Mouse (Mus musculus): ENCODE measurements at regions not wholly inside any gene's neighbourhood (a gene's known extent, or its start where the extent isn't known, plus 50 kb on each side); places are given as distances from the start of the nearest gene placed in this dataset.
A peak's percentile ranks its signal among the peaks of the same experiment; 100 is the strongest.

DNA sequence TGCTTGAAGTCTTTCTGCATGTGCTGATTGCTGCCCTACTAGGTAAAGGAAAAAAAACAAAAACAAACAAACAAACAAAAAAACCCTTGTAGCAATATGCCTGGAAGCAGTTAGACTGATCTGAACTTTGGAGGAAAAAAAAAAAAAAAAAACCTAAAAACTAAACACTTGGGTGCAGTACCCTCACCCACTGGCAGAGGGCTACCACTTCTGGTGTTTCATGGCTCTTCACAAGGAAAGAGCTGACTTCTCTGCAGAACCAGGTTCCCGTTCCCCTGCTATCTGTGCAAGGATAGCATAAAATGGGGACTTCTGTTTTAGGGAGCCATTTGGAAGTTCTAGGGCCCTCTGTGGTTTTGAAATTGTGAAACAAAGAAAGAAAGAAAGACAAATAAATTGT is 52.2 kb upstream of the Otud4 start:
- H3K9ac ChIP-seq, result no peak overlapping the region
- no peak overlapping the region for H3K4me2 ChIP-seq
- H3K9me3 ChIP-seq, result no peaks in the 10 kb centered on the region
- no peaks in the 10 kb centered on the region for H3K4me1 ChIP-seq
- ATAC-seq (ENCODE audit: insufficient number of reproducible peaks, insufficient read depth, low FRiP score, low TSS enrichment, low read depth), result no peak
- WGBS, result 12% methylated on average over 1 of the region's 1 CpGs
- H3K27me3 ChIP-seq, result no peaks in the 10 kb centered on the region
- no peaks in the 10 kb centered on the region for H3K36me3 ChIP-seq
- no peak overlapping the region for H3K4me3 ChIP-seq
- no peak overlapping the region for H3K27ac ChIP-seq

DNA sequence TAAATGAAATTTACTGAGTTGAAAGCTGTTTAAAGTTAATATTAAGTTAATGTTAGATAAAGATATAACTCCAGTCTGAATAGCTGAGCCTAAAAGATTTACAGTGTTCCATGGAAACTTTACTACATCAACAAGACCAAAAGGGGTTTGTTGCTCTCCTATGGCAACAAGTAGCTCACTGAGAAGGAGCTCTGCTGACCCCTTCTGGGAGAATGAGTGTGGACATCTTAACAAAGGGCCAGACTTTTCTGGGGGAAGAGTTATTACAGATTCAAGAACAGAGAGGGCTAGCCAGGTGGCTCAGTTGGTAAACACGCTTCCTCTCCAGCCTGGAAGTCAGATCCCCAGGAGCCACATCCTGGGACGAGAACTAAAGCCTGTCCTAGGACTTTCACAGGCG is 54.5 kb upstream of the Otud4 start:
- no peak overlapping the region for H3K4me2 ChIP-seq
- H3K27me3 ChIP-seq, result no peaks in the 10 kb centered on the region
- no peak overlapping the region for H3K4me3 ChIP-seq
- H3K27ac ChIP-seq, result no peak overlapping the region
- H3K9me3 ChIP-seq, result no peaks in the 10 kb centered on the region
- no peaks in the 10 kb centered on the region for H3K36me3 ChIP-seq
- WGBS, result 31% methylated on average over 3 of the region's 3 CpGs
- no peak overlapping the region for H3K9ac ChIP-seq
- H3K4me1 ChIP-seq, result no peaks in the 10 kb centered on the region
- no peak for ATAC-seq (ENCODE audit: insufficient number of reproducible peaks, insufficient read depth, low FRiP score, low TSS enrichment, low read depth)

DNA sequence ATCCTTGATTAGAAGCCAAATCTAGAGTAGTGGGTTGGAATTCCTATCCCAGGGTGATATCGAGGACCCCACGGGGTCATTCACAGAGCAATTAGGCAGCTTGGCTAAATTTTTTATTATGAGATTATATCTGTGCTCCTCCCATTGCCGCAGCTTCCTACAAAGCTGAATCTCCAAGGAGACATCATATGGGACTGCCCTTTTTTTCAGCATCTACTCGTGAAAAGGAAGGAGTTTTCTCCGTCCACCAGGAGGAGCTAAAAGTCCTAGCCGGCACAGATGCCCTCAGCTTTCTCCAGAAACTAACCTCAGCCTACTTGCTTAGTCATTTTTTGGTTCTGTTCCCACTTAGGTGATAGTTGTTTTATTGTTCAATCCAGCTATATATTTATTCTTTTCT is 56.1 kb upstream of the Otud4 start:
- Histone ChIP-seq H3K27me3 (no peaks in the 10 kb centered on the region), H3K9ac (no peak overlapping the region), H3K36me3 (no peaks in the 10 kb centered on the region), H3K4me3 (no peak overlapping the region), H3K4me2 (no peak overlapping the region), H3K27ac (no peak overlapping the region), H3K9me3 (no peaks in the 10 kb centered on the region), H3K4me1 (no peaks in the 10 kb centered on the region)
- whole genome bisulfite sequencing, result 34% methylated on average over 6 of the region's 6 CpGs
- no peak for ATAC-seq (ENCODE audit: insufficient number of reproducible peaks, insufficient read depth, low FRiP score, low TSS enrichment, low read depth)

DNA sequence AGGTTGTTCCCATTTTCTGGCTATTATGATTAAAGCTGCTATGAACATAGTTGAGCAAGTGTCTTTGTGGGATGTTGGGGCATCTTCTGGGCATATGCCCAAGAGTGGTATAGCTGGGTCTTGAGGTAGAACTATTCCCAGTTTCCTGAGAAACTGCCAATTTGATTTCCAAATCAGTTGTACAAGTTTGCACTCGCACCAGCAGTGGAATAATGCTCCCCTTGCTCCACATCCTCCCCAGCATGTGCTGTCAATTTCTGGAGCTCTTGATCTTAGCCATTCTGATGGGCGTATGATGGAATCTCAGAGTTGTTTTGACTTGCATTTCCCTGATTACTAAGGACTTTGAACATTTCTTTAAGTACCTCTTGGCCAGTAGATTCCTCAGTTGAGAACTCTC is 57.2 kb upstream of the Otud4 start:
- no peak overlapping the region for H3K4me2 ChIP-seq
- 67% methylated on average over 2 of the region's 2 CpGs for WGBS
- no peak overlapping the region for H3K4me3 ChIP-seq
- no peaks in the 10 kb centered on the region for H3K4me1 ChIP-seq
- no peaks in the 10 kb centered on the region for H3K9me3 ChIP-seq
- no peak overlapping the region for H3K27ac ChIP-seq
- ATAC-seq (ENCODE audit: insufficient number of reproducible peaks, insufficient read depth, low FRiP score, low TSS enrichment, low read depth), result no peak
- H3K36me3 ChIP-seq, result no peaks in the 10 kb centered on the region
- no peaks in the 10 kb centered on the region for H3K27me3 ChIP-seq
- H3K9ac ChIP-seq, result no peak overlapping the region

DNA sequence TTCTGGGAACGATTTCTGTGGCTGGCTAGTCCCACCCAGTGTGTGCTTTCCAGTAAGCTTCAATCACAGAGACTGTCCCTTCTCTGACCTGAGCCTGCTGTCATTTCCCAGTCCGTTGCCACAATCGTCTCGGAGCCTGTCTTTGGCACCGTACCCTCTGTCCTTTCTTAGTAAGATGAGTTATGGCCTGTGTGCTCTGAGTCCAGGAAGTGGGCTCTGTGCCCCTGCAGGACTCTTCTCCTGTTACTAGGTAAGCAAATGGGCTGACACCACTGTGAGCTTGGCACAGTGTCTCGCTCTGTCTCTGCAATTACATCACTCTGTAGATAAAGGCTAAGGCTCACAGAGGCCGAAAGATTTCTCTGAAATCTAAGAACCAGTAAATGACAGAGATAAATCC is 63.3 kb upstream of the Otud4 start:
- H3K27ac ChIP-seq, result no peak overlapping the region; the same call in 1 of the 2 replicates
- H3K9me3 ChIP-seq, result no peaks in the 10 kb centered on the region
- 65% methylated on average over 7 of the region's 7 CpGs for WGBS
- H3K4me3 ChIP-seq, result no peak overlapping the region
- H3K4me2 ChIP-seq, result no peak overlapping the region
- H3K4me1 ChIP-seq, result no peaks in the 10 kb centered on the region
- H3K9ac ChIP-seq, result no peak overlapping the region
- H3K36me3 ChIP-seq, result no peaks in the 10 kb centered on the region
- no peaks in the 10 kb centered on the region for H3K27me3 ChIP-seq
- ATAC-seq (ENCODE audit: insufficient number of reproducible peaks, insufficient read depth, low FRiP score, low TSS enrichment, low read depth), result no peak

DNA sequence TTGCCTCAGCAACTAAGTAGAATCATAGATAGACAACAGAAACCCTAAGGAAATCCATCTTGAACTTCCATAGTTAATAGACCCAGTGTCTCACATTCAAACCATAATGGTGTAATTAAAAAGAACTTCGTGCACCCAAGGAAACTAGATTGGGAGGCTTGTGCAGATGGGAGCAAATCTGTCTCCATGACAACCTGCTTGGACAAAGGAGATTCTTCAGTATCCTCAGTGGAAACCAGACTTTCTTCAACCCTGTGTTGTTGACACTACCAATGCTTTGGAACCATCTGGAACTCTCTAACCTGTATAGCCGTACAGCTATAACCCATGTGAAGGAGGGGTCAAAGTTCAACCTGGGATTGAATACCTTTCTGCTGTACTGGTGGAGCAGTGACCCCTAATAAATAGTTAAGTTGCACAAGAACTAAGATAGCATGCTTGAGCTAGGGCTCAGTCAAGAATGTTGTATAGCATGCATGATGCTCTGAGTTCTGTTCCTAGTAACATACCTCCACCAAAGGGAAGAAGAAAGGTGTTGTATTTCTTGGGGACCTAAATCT is 64.2 kb upstream of the Otud4 start:
- H3K4me3 ChIP-seq, result no peak overlapping the region
- WGBS, result 60% methylated on average over 2 of the region's 2 CpGs
- H3K27ac ChIP-seq, result no peak overlapping the region
- no peaks in the 10 kb centered on the region for H3K4me1 ChIP-seq
- H3K9me3 ChIP-seq, result no peaks in the 10 kb centered on the region
- no peak overlapping the region for H3K9ac ChIP-seq
- ATAC-seq (ENCODE audit: insufficient number of reproducible peaks, insufficient read depth, low FRiP score, low TSS enrichment, low read depth), result no peak
- no peaks in the 10 kb centered on the region for H3K27me3 ChIP-seq
- no peak overlapping the region for H3K4me2 ChIP-seq
- H3K36me3 ChIP-seq, result no peaks in the 10 kb centered on the region

DNA sequence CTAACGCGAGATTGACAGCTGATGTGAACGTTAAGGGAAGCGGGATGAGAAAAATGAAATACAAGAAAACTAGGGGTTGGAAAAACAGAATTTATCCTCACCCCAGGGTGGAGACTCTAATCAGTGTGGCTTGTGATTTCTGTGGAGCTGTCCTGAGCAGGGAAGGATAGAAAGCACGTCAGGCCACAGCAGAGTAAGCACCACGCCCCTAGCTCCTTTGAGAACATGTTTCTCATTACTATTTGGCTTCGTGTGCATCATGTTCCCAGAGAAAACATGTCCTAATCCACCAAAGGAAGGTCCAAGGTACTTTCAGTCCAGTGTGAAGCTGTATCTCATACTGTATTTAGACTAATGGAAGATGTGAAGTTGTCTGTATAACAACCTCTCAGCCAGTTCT is 65.9 kb upstream of the Otud4 start:
- ATAC-seq (ENCODE audit: insufficient number of reproducible peaks, insufficient read depth, low FRiP score, low TSS enrichment, low read depth), result no peak
- no peak overlapping the region for H3K27ac ChIP-seq
- no peak overlapping the region for H3K4me3 ChIP-seq
- no peaks in the 10 kb centered on the region for H3K27me3 ChIP-seq
- 59% methylated on average over 7 of the region's 7 CpGs for WGBS
- no peaks in the 10 kb centered on the region for H3K36me3 ChIP-seq
- H3K9me3 ChIP-seq, result no peaks in the 10 kb centered on the region
- no peaks in the 10 kb centered on the region for H3K4me1 ChIP-seq
- H3K9ac ChIP-seq, result no peak overlapping the region
- no peak overlapping the region for H3K4me2 ChIP-seq

DNA sequence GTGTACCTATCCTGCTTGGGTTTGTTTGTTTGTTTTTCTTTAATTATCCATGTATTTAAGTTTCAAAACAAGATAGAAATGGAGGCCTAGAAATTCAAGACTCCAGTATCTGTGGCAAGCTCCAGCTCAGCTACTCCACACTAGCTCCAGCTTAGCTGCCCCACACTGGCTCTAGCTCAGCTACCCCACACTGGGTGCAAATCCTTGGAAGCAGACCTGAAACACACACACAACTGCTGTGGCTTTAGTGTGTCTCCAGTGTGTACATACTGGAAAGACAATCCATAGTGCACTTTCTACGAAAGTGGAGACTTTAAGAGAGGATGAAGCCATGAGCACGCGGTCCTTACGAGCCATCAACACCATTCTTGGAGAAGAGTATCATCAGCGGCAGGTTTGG is 66.9 kb upstream of the Otud4 start:
- Histone ChIP-seq H3K4me1 (no peaks in the 10 kb centered on the region), H3K4me3 (no peak overlapping the region), H3K9me3 (no peaks in the 10 kb centered on the region), H3K4me2 (no peak overlapping the region), H3K9ac (no peak overlapping the region), H3K36me3 (no peaks in the 10 kb centered on the region), H3K27ac (no peak overlapping the region), H3K27me3 (no peaks in the 10 kb centered on the region)
- WGBS, result 95% methylated on average over 5 of the region's 5 CpGs
- no peak for ATAC-seq (ENCODE audit: insufficient number of reproducible peaks, insufficient read depth, low FRiP score, low TSS enrichment, low read depth)

DNA sequence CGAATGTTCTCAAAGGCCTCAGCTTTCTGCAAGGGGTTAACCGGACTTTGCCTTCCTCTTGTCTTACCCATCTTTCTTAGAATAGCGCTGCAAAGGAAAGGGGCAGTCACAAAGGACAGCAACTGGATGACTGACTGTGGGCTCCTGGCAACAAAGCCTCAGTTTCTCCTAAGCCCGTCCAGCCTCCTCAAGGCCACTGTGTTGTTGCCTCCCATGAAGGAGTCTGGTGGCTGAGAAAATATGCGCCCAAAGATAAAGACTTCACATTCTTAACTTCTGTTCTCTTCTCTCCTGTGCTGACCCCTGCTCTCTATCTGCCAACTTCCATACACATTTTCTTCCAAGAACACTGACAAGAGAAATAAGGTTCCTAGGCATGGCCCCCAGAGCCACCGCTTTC is 76.3 kb upstream of the Otud4 start:
- Histone ChIP-seq H3K36me3 (no peaks in the 10 kb centered on the region), H3K4me3 (no peak overlapping the region), H3K27ac (no peak overlapping the region), H3K4me1 (peaks cover 8% of the 10 kb centered on the region), H3K27me3 (no peaks in the 10 kb centered on the region), H3K4me2 (no peak overlapping the region), H3K9ac (no peak overlapping the region), H3K9me3 (no peaks in the 10 kb centered on the region)
- WGBS, result 86% methylated on average over 6 of the region's 6 CpGs
- ATAC-seq (ENCODE audit: insufficient number of reproducible peaks, insufficient read depth, low FRiP score, low TSS enrichment, low read depth), result no peak

DNA sequence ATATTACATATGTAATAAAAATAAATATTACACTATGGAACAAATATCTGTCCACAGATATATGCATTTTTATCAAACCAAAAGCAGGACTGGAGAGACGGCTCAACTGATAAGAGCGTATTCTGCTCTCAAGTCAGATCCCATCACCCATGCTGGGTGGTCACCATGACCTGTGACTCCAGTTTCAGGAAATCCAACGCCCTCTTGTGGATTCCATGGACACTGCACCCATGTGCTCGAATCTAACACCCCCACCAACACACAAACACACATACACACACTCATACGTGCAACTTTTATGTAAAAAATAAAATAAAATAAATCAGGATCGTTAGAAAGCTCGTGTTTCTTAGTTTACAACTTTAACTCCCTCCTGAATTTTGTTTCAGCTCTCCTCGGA is 76.7 kb upstream of the Otud4 start:
- H3K27me3 ChIP-seq, result no peaks in the 10 kb centered on the region
- no peak overlapping the region for H3K9ac ChIP-seq
- H3K4me1 ChIP-seq, result peaks cover 8% of the 10 kb centered on the region
- H3K27ac ChIP-seq, result no peak overlapping the region
- ATAC-seq (ENCODE audit: insufficient number of reproducible peaks, insufficient read depth, low FRiP score, low TSS enrichment, low read depth), result no peak
- no peak overlapping the region for H3K4me3 ChIP-seq
- H3K4me2 ChIP-seq, result no peak overlapping the region
- H3K36me3 ChIP-seq, result no peaks in the 10 kb centered on the region
- WGBS, result 77% methylated on average over 8 of the region's 8 CpGs
- no peaks in the 10 kb centered on the region for H3K9me3 ChIP-seq

DNA sequence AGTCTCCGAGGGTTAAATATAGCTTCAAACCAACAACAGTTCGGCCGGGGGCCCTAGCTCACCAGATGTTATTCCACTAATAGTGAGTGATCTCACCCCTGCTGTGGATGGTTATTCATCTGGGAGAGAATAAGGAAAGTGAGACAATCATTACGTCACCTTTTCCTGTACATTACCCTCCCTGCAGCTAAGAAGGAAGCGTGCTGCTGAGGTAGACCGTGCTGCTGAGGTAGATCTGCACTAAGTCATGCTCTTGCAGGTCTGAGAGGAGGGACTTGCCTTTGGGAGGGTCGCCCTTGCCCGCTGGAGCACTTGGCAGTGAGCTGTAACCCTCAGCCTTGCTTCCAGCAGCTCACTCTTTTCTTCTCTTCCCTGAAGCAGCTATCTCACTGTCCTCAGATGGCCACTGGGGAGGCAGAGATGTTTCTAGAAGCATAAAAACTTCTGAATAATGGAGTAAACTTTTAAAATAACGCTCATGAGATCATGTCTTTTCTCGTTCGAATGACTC is 77.3 kb upstream of the Otud4 start:
- ATAC-seq (ENCODE audit: insufficient number of reproducible peaks, insufficient read depth, low FRiP score, low TSS enrichment, low read depth), result peak; percentile 50; the same call in 1 of the 2 replicates
- WGBS, result 41% methylated on average over 11 of the region's 11 CpGs
- H3K4me1 ChIP-seq, result peaks cover 8% of the 10 kb centered on the region
- no peaks in the 10 kb centered on the region for H3K36me3 ChIP-seq
- H3K27ac ChIP-seq, result peak overlapping the region; percentile 81
- peak overlapping the region; percentile 44; the same call in 1 of the 2 replicates for H3K9ac ChIP-seq
- peak overlapping the region; percentile 40 for H3K4me2 ChIP-seq
- H3K9me3 ChIP-seq, result no peaks in the 10 kb centered on the region
- H3K4me3 ChIP-seq, result no peak overlapping the region
- no peaks in the 10 kb centered on the region for H3K27me3 ChIP-seq

DNA sequence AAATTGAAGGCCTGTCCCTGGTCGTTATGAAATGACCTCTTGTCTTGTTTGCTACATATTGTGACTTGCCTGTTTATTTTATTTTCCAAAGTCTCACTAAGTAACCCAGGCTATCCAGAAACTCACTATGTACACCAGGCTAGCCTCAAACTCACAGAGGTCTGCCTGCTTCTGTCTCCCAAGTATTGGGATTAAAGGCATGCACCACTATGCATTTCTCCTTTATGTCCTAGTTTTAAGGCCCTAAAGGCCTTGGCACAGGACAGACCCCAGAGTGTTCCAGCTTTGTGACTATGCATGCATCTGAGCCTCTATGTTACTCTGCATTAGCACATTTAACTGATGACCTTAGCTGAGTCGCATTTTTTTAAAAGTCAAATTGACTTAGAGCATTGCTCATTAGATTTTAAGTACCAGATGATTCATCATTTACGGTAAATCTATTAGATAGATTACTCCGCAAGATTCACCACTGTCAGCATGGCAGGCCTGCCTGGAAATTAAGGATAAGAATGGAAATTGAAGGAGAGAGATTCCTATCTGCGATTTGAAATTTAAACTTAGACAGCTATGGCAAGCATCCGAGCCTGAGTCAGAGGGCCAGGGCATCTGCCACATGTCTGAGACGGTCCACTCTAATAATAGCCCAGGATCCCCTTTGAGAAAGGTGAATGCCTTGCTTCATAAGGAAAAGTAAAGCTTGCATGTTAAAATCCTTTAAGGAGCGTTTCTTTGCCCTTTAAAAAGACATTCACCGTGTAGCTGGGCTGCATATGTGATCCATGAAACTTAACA is 78.0 kb upstream of the Otud4 start:
- Histone ChIP-seq H3K9me3 (no peaks in the 10 kb centered on the region), H3K27me3 (no peaks in the 10 kb centered on the region), H3K4me2 (peak overlapping the region; percentile 40), H3K4me3 (no peak overlapping the region), H3K4me1 (peaks cover 8% of the 10 kb centered on the region), H3K36me3 (no peaks in the 10 kb centered on the region), H3K9ac (no peak overlapping the region), H3K27ac (peak overlapping the region; percentile 81)
- WGBS, result 52% methylated on average over 9 of the region's 9 CpGs
- ATAC-seq (ENCODE audit: insufficient number of reproducible peaks, insufficient read depth, low FRiP score, low TSS enrichment, low read depth), result no peak

Data from embryonic facial prominence, embryonic 13.5 days (tissue).